ENCODE assay signal across 40 mouse cellular contexts in genomic region chr19:12576639-12577038, GRCm38 (mm10). TPM values are rescaled to one million over a fixed set of nuclear protein-coding genes. Genes with fewer than 3 reads are reported as not detected.
A peak's percentile ranks its signal among the peaks of the same experiment; 100 is the strongest.
DNase-seq lines count a peak whose midpoint lies in the region; ATAC-seq and TF ChIP-seq lines count a peak whose summit lies in the region.
"Had no signal": no experiment of that assay in that cellular context is flagged by ENCODE, and none has a peak within 500 bp of the region (broad histone marks: within the 10 kb centered on the region; RNA-seq: fewer than 3 reads in every experiment).

No protein-coding gene starts in this region.

- DNase-seq in liver, embryonic 13.5 days, result no peak
- peak; percentile 26 for DNase-seq in naive thymus-derived CD4-positive, alpha-beta T cell, adult 2 months (ENCODE audit: low read depth)
- no peak for DNase-seq in urinary bladder, postnatal 10 days (ENCODE audit: low spot score)
- DNase-seq in adrenal gland, adult 2 months, result no peak
- no peak for DNase-seq in left cerebral cortex, adult 9 months (ENCODE audit: low spot score in 2 of 2)
- DNase-seq: adrenal gland, postnatal 36 days; cerebellum, adult 2 months; cerebellum, postnatal 14 days; heart, postnatal 10 days; kidney, adult 2 months; layer of hippocampus, adult 9-11 months; lung, postnatal 4 days; right cerebral cortex, adult 18-20 months; spleen, adult 18-20 months; thymus, adult 2 months had no signal

- TF ChIP-seq POLR2A in bone marrow macrophage, adult 2 months (IDR thresholded peaks at IDR 0.05; ENCODE audit: borderline replicate concordance, low read depth, low read length), result no peak

- no peak for ATAC-seq in megakaryocyte, adult 5-6 weeks (ENCODE audit: poor library complexity, severe bottlenecking)
- no peak for ATAC-seq in liver, embryonic 13.5 days (ENCODE audit: low read depth)
- ATAC-seq: forebrain, embryonic 15.5 days; midbrain, embryonic 15.5 days had no signal

- H3K36me3 ChIP-seq in megakaryocyte, embryonic 14.5 days (replicated peaks; ENCODE audit: low read length), result peaks cover 35% of the 10 kb centered on the region
- peaks cover 33% of the 10 kb centered on the region for H3K36me3 ChIP-seq in liver, embryonic 13.5 days
- H3K36me3 ChIP-seq: forebrain, embryonic 15.5 days; midbrain, embryonic 15.5 days had no signal

- H3K9me3 ChIP-seq in megakaryocyte, embryonic 14.5 days, result no peaks in the 10 kb centered on the region
- no peaks in the 10 kb centered on the region for H3K9me3 ChIP-seq in liver, embryonic 13.5 days (replicated peaks)
- H3K9me3 ChIP-seq: forebrain, embryonic 10.5 days; forebrain, embryonic 15.5 days; heart, embryonic 13.5 days; midbrain, embryonic 10.5 days; midbrain, embryonic 15.5 days had no signal

- peak overlapping the region; percentile 13; the same call in 1 of the 2 replicates for H3K4me2 ChIP-seq in liver, embryonic 13.5 days
- H3K4me2 ChIP-seq: forebrain, embryonic 15.5 days; heart, embryonic 13.5 days; hindbrain, embryonic 14.5 days; midbrain, embryonic 15.5 days had no signal

- H3K9ac ChIP-seq in liver, embryonic 13.5 days, result no peak overlapping the region
- H3K9ac ChIP-seq: forebrain, embryonic 15.5 days; heart, embryonic 13.5 days; hindbrain, embryonic 14.5 days; midbrain, embryonic 15.5 days had no signal

- no peaks in the 10 kb centered on the region for H3K27me3 ChIP-seq in megakaryocyte, embryonic 14.5 days (replicated peaks)
- no peaks in the 10 kb centered on the region for H3K27me3 ChIP-seq in liver, embryonic 13.5 days
- H3K27me3 ChIP-seq: forebrain, embryonic 15.5 days; heart, embryonic 13.5 days; midbrain, embryonic 15.5 days had no signal

- H3K4me3 ChIP-seq in megakaryocyte, embryonic 14.5 days (replicated peaks), result peak overlapping the region; percentile 42
- H3K4me3 ChIP-seq in bone marrow macrophage, adult 2 months (ENCODE audit: insufficient read depth, low read length), result no peak overlapping the region
- H3K4me3 ChIP-seq in liver, embryonic 13.5 days (replicated peaks), result no peak overlapping the region
- H3K4me3 ChIP-seq: forebrain, embryonic 10.5 days; forebrain, embryonic 15.5 days; heart, embryonic 13.5 days; midbrain, embryonic 10.5 days; midbrain, embryonic 15.5 days had no signal

- H3K27ac ChIP-seq in bone marrow macrophage, adult 2 months (ENCODE audit: insufficient read depth, low read depth, low read length), result peak overlapping the region; percentile 94
- H3K27ac ChIP-seq in liver, embryonic 13.5 days, result no peak overlapping the region
- H3K27ac ChIP-seq: forebrain, embryonic 10.5 days; forebrain, embryonic 15.5 days; heart, embryonic 13.5 days; hindbrain, embryonic 14.5 days; kidney, postnatal 0 days; midbrain, embryonic 10.5 days; midbrain, embryonic 15.5 days; stomach, postnatal 0 days had no signal

- H3K4me1 ChIP-seq in megakaryocyte, embryonic 14.5 days, result peaks cover 59% of the 10 kb centered on the region
- peaks cover 36% of the 10 kb centered on the region for H3K4me1 ChIP-seq in bone marrow macrophage, adult 2 months (ENCODE audit: control insufficient read depth, insufficient read depth, low read length)
- H3K4me1 ChIP-seq in liver, embryonic 13.5 days (replicated peaks), result peaks cover 39% of the 10 kb centered on the region

- 54% methylated on average over 2 of the region's 2 CpGs for WGBS in liver, embryonic 13.5 days (ENCODE audit: insufficient replicate concordance)

- no peak for TF ChIP-seq CTCF in bone marrow macrophage, adult 2 months (IDR thresholded peaks at IDR 0.05; ENCODE audit: low read depth, low read length)

RNA-seq across cellular contexts. Expression of gene Gm4952, which starts 23.1 kb away (rescaled TPM):
- not detected in 2 replicates for polyA plus RNA-seq in megakaryocyte, embryonic 14.5 days (2012; ENCODE audit: insufficient read depth, low replicate concordance)
- not detected in 2 replicates for total RNA-seq in megakaryocyte, adult 5-6 weeks (2015)
- not detected in 2 replicates for total RNA-seq in megakaryocyte, adult 5-6 weeks (2017)
- not detected in 2 replicates for polyA plus RNA-seq in bone marrow macrophage, adult 2 months (2012; ENCODE audit: insufficient read depth, insufficient read length, missing spikeins)
- 1.5 and 1.8 TPM in 2 replicates for polyA plus RNA-seq in liver, embryonic 13.5 days (2015; fragmentation: Nextera tagmentation; extraction: Ambion mirVana)
- under 1 TPM; 0.17 to 0.40 TPM for total RNA-seq in adrenal gland, adult 2 months (2021)
- not detected in 2 replicates for polyA plus RNA-seq in adrenal gland, adult 2 months (2012; rRNA removed)
- total RNA-seq: adrenal gland, adult 18-20 months; gastrocnemius, adult 8-10 months; heart, adult 8-10 months; heart, postnatal 10 days; hematopoietic stem cell, adult 5-6 weeks; neutrophil, adult 5-6 weeks had no signal
- polyA plus RNA-seq: C2C12; forebrain, embryonic 10.5 days; forebrain, embryonic 15.5 days; hindbrain, embryonic 14.5 days; intestine, embryonic 14.5 days; large intestine, adult 2 months; limb, embryonic 11.5 days; midbrain, embryonic 10.5 days; neural tube, embryonic 11.5 days had no signal

RNA-seq across cellular contexts. Expression of gene Fam111a, which starts 31.1 kb away (rescaled TPM):
- polyA plus RNA-seq in megakaryocyte, embryonic 14.5 days (2012; ENCODE audit: insufficient read depth, low replicate concordance), result 1.7 TPM in 1 of 2 replicates, not detected in the other
- 308 and 344 TPM in 2 replicates for total RNA-seq in megakaryocyte, adult 5-6 weeks (2015)
- total RNA-seq in megakaryocyte, adult 5-6 weeks (2017), result 409 TPM in 2 replicates
- 101 and 108 TPM in 2 replicates for polyA plus RNA-seq in bone marrow macrophage, adult 2 months (2012; ENCODE audit: insufficient read depth, insufficient read length, missing spikeins)
- polyA plus RNA-seq in liver, embryonic 13.5 days (2015; fragmentation: Nextera tagmentation; extraction: Ambion mirVana), result 29.6 and 41.6 TPM in 2 replicates
- total RNA-seq in adrenal gland, adult 2 months (2021), result 1 to 10 TPM; 3.8 to 4.4 TPM
- polyA plus RNA-seq in adrenal gland, adult 2 months (2012; rRNA removed), result 0.09 and 0.18 TPM in 2 replicates

RNA-seq across cellular contexts. Expression of gene Glyat, which starts 56.5 kb away (rescaled TPM):
- polyA plus RNA-seq in megakaryocyte, embryonic 14.5 days (2012; ENCODE audit: insufficient read depth, low replicate concordance), result not detected in 2 replicates
- not detected in 2 replicates for total RNA-seq in megakaryocyte, adult 5-6 weeks (2015)
- total RNA-seq in megakaryocyte, adult 5-6 weeks (2017), result not detected in 2 replicates
- not detected in 2 replicates for polyA plus RNA-seq in bone marrow macrophage, adult 2 months (2012; ENCODE audit: insufficient read depth, insufficient read length, missing spikeins)
- polyA plus RNA-seq in liver, embryonic 13.5 days (2015; fragmentation: Nextera tagmentation; extraction: Ambion mirVana), result 0.16 and 0.23 TPM in 2 replicates
- under 1 TPM in 1 of 2 experiments, not detected in 1; 0.86 TPM for total RNA-seq in adrenal gland, adult 2 months (2021)
- polyA plus RNA-seq in adrenal gland, adult 2 months (2012; rRNA removed), result not detected in 2 replicates
- total RNA-seq: gastrocnemius, postnatal 4 days; heart, adult 8-10 months; heart, postnatal 10 days; hematopoietic stem cell, adult 5-6 weeks; left cerebral cortex, postnatal 14 days; neutrophil, adult 5-6 weeks had no signal
- polyA plus RNA-seq: embryonic facial prominence, embryonic 11.5 days; forebrain, embryonic 10.5 days; forebrain, embryonic 15.5 days; hindbrain, embryonic 14.5 days; intestine, embryonic 14.5 days; large intestine, adult 2 months; limb, embryonic 11.5 days; lung, embryonic 16.5 days; midbrain, embryonic 10.5 days; midbrain, embryonic 15.5 days; neural tube, embryonic 11.5 days; stomach, postnatal 0 days; thymus, adult 2 months had no signal

Comparison
In these comparisons a context has a peak if more than half of its experiments do, and no peak if none do; other contexts are left out.
1. RNA of gene Fam111a, which starts 31.1 kb away (polyA plus RNA-seq): 101 to 108 TPM in bone marrow macrophage, adult 2 months and 29.6 to 41.6 TPM in liver, embryonic 13.5 days; 1.7 TPM in megakaryocyte, embryonic 14.5 days and 0.09 to 0.18 TPM in adrenal gland, adult 2 months; every median in the first group is over 10 times any median in the second.